Mouse (Mus musculus) hindbrain, postnatal 0 days (tissue): Measurements from ENCODE around the gene Gadl1. TPM values are rescaled to one million over a fixed set of nuclear protein-coding genes. Genes with fewer than 3 reads are reported as not detected.

ENCODE experiments used
- ATAC-seq: fragments of 200-750 bp; cut with Nextera tagmentation; 2 replicates; pipeline ENCODE4 v1.8.0; 2017; ENCODE audit warnings: mild to moderate bottlenecking, moderate TSS enrichment, moderate library complexity
- DNase-seq: peaks from one replicate; pipeline ENCODE4 v3.0.0-alpha.2; 2015; ENCODE audit warnings: low spot score
- H3K27ac ChIP-seq: fragments of 300-500 bp; sonication (generic); 2 replicates; pipeline ENCODE4 v1.5.1; 2014; ENCODE audit warnings: mild to moderate bottlenecking
- H3K27me3 ChIP-seq: fragments of 300-500 bp; sonication (generic); 2 replicates; pipeline ENCODE4 v1.6.1; 2014; ENCODE audit warnings: low read length, mixed read lengths; ENCODE audit not compliant: insufficient read depth
- H3K36me3 ChIP-seq: fragments of 300-500 bp; sonication (generic); 2 replicates; pipeline ENCODE4 v1.6.1; 2014; ENCODE audit warnings: low read length, mixed read lengths; ENCODE audit not compliant: insufficient read depth
- H3K4me1 ChIP-seq: fragments of 300-500 bp; sonication (generic); 2 replicates; pipeline ENCODE4 v1.6.1; 2014; ENCODE audit warnings: antibody characterized with exemption, low read length, mixed read lengths; ENCODE audit not compliant: insufficient read depth
- H3K4me2 ChIP-seq: fragments of 300-500 bp; sonication (generic); 2 replicates; pipeline ENCODE4 v1.6.1; 2014; ENCODE audit warnings: low read depth, mild to moderate bottlenecking, low read length, moderate library complexity, mixed read lengths
- H3K4me3 ChIP-seq: fragments of 300-500 bp; sonication (generic); 2 replicates; pipeline ENCODE4 v1.5.1; 2014; ENCODE audit warnings: low read length
- H3K9ac ChIP-seq: fragments of 300-500 bp; sonication (generic); replicated peaks from 2 replicates; pipeline ENCODE4 v1.6.1; 2014; ENCODE audit warnings: mild to moderate bottlenecking, low read length, moderate library complexity, mixed read lengths
- H3K9me3 ChIP-seq: fragments of 300-500 bp; sonication (generic); 2 replicates; pipeline ENCODE4 v1.6.1; 2016; ENCODE audit warnings: low read length, mixed read lengths
- CTCF ChIP-seq: IDR thresholded peaks from 2 replicates; pipeline ENCODE4 v1.5.1; 2016; ENCODE audit warnings: antibody characterized with exemption, control low read depth, low read depth
- WGBS: fragments of 180-500 bp; shearing (Covaris S2); extraction: QIAGEN DNeasy Blood & Tissue Kit; methylation state at CpG from one replicate; pipeline ENCODE4 v1.1.7; 2014; 5-methylcytosine and 5-hydroxymethylcytosine counted together
- polyA plus RNA-seq: library from polyadenylated mRNA; unstranded; fragments of >200 nt; fragmentation: Nextera tagmentation; extraction: Ambion mirVana; gene quantifications from 2 replicates; pipeline ENCODE4 v1.2.1, GENCODE M21; 2015
- total RNA-seq: library from RNA; depleted of rRNA; stranded (reverse); fragments of >200 nt; gene quantifications from 2 replicates; pipeline ENCODE4 v1.2.3, GENCODE M21; 2014

Gadl1 gene
- total and polyA plus RNA-seq, 2 experiments from 2014 or later: 0.24 TPM; not detected in 1

DNA sequence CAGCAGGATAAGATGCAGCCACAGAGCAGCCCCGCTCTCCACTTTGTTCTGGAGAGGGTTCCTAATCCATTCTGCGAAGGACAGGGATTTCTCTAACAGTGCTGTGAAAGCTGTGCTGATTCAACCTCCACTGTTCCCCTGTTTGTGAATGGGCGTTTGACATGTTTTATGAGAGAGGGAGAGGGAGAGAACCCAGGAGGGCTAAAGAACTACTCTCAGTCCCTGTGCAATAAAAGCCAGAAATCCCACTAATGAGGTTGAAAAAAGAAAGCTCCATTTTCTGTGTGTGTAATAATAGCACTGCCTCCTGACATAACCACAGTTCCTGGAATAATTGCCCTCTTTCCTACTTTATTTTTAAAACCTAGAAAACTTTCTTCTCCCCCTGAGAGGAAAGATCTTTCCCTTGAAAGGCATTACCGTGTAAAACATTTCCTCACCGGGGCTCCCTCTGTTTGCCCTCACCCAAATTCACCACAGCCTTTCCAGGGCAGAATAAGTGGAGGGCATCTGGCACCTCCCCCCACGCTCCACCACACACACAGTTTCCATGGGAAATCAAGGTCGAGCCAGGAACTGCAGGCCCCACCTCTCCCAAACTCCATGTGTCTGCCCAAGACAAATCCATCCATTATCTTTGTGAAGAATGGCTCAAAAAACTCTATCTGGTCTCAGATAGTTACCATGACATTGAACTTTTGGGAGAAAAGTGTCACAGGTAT, 24.1 kb downstream of the Gadl1 start:
- Histone ChIP-seq H3K9me3 (no peaks in the 10 kb centered on the region), H3K36me3 (no peaks in the 10 kb centered on the region), H3K4me3 (no peak overlapping the region), H3K9ac (no peak overlapping the region), H3K4me1 (no peaks in the 10 kb centered on the region), H3K4me2 (no peak overlapping the region), H3K27me3 (no peaks in the 10 kb centered on the region), H3K27ac (peak overlapping the region; percentile 36; the same call in 1 of the 2 replicates)
- DNase-seq: peak; percentile 26
- ATAC-seq: no peak
- WGBS: 38% methylated on average over 7 of the region's 7 CpGs
- no peak for TF ChIP-seq CTCF

DNA sequence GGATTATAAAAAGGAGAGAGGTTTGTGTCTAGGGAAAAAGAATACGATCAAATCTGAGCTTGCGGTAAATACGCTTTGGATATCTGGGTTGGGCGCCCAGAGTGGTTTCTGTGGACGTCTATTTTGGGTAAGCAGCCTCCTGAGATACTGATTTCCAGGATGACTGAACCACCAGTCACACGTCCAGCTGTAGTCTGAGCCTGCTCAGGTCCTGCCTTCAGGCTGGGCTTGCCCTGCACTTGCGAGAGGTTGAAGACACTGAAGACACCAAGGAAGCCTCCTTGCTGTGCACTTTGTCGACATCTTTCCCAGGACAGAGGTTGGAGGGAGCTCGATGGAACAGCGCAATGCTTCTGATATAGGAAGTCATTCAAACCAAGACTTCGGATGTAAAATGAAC, 25.0 kb downstream of the Gadl1 start:
- Histone ChIP-seq H3K36me3 (no peaks in the 10 kb centered on the region), H3K27ac (no peak overlapping the region), H3K27me3 (no peaks in the 10 kb centered on the region), H3K4me3 (no peak overlapping the region), H3K4me1 (no peaks in the 10 kb centered on the region), H3K9me3 (no peaks in the 10 kb centered on the region), H3K9ac (no peak overlapping the region), H3K4me2 (no peak overlapping the region)
- ATAC-seq (no peak), DNase-seq (no peak)
- TF ChIP-seq CTCF: no peak
- 87% methylated on average over 11 of the region's 11 CpGs for WGBS

DNA sequence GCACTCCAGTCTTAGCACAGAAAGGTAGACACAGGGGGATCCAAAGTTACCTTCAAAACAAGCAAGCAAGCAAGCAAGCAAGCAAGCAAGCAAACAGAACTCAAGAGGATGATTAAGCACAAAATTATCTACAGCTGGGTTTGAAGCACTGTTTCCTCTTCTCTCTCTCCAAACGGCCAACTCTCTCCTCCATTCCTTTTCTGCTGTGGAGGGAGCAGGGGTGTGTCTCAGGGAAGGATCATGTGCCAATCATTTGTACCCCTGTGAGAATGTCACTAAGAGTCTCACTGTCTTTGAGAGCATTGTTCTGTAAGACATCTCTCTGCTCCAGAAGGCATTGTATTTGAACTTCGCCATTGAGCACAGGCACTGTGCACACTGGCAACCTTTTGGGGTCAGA, 27.1 kb downstream of the Gadl1 start:
- 70% methylated on average over 2 of the region's 2 CpGs for WGBS
- Histone ChIP-seq H3K4me1 (no peaks in the 10 kb centered on the region), H3K9me3 (no peaks in the 10 kb centered on the region), H3K36me3 (no peaks in the 10 kb centered on the region), H3K27ac (no peak overlapping the region), H3K27me3 (no peaks in the 10 kb centered on the region), H3K9ac (no peak overlapping the region), H3K4me2 (no peak overlapping the region), H3K4me3 (no peak overlapping the region)
- no peak for TF ChIP-seq CTCF
- DNase-seq: no peak
- ATAC-seq: no peak

DNA sequence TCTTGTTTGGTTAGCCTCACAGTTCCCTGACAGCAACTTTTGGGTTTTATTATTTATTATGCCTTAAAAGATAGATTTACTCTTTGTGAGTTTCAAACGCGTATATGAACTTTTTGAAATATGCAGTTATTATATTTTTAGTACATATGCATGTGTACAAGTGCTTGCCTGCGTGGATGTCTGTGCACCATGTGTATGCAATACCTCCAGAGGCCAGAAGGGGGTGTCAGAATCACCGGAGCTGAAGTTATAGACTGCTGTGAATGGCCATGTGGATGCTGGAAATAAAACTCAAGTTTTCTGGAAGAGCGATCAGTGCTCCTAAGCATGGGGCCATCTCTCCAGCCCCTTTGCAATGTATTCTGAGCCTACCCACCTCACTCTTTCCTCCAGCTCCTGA, 28.7 kb downstream of the Gadl1 start:
- DNase-seq (no peak), ATAC-seq (no peak)
- Histone ChIP-seq H3K9me3 (no peaks in the 10 kb centered on the region), H3K27me3 (no peaks in the 10 kb centered on the region), H3K4me2 (no peak overlapping the region), H3K36me3 (no peaks in the 10 kb centered on the region), H3K9ac (no peak overlapping the region), H3K4me1 (0 out of 2 replicates have a peak, but pooled peaks cover 5% of the 10 kb centered on the region), H3K4me3 (no peak overlapping the region), H3K27ac (no peak overlapping the region)
- WGBS: 95% methylated on average over 5 of the region's 5 CpGs
- TF ChIP-seq CTCF: peak; percentile 33; the same call in 1 of the 2 replicates

DNA sequence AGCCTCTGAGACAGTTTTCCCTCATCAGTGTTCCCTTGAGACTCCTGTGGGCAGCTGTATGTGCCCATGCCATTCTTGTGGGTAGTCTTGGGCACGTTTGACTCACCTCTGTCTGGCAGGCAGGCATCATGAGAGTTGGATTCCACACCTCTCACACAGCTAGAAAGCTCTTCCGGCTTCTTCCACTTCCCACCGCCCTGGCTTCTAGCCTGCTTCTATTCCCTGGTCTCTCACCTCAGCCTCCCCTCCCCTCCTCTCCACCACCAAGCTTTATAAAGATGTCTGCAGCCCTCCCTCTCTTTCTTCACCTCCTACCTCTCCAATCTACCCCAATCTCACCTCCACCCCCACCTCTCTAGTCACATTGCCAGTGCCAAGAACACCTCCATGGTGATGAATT, 30.2 kb downstream of the Gadl1 start:
- no peaks in the 10 kb centered on the region for H3K9me3 ChIP-seq
- H3K27ac ChIP-seq: no peak overlapping the region
- no peak for DNase-seq
- no peaks in the 10 kb centered on the region for H3K36me3 ChIP-seq
- TF ChIP-seq CTCF: no peak
- H3K9ac ChIP-seq: no peak overlapping the region
- H3K4me2 ChIP-seq: no peak overlapping the region
- H3K4me3 ChIP-seq: no peak overlapping the region
- H3K27me3 ChIP-seq: no peaks in the 10 kb centered on the region
- WGBS: 79% methylated on average over 3 of the region's 3 CpGs
- no peak for ATAC-seq
- H3K4me1 ChIP-seq: 0 out of 2 replicates have a peak, but pooled peaks cover 11% of the 10 kb centered on the region

DNA sequence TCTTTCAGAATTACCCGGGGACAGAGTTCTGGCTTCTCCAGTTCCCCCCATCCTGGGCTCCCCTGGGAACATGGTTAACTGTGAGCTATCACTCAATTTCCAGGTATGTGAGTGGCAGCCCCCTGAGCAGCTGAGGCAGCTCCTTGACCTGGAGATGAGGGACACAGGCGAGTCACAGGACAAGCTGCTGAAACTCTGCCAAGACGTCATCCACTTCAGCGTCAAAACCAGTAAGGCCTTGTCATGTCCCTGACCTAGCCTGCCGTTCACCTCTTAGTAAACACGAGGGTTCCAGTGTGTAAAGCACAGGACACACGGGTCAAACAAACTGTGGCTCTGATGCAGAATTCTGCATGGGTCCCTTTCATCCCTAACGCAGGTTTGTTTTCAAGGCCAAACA, 31.9 kb downstream of the Gadl1 start:
- Histone ChIP-seq H3K36me3 (no peaks in the 10 kb centered on the region), H3K27ac (no peak overlapping the region), H3K27me3 (no peaks in the 10 kb centered on the region), H3K4me2 (no peak overlapping the region), H3K4me3 (no peak overlapping the region), H3K4me1 (0 out of 2 replicates have a peak, but pooled peaks cover 11% of the 10 kb centered on the region), H3K9ac (no peak overlapping the region), H3K9me3 (no peaks in the 10 kb centered on the region)
- ATAC-seq: no peak
- whole genome bisulfite sequencing: 59% methylated on average over 8 of the region's 8 CpGs
- TF ChIP-seq CTCF: no peak
- DNase-seq: no peak

DNA sequence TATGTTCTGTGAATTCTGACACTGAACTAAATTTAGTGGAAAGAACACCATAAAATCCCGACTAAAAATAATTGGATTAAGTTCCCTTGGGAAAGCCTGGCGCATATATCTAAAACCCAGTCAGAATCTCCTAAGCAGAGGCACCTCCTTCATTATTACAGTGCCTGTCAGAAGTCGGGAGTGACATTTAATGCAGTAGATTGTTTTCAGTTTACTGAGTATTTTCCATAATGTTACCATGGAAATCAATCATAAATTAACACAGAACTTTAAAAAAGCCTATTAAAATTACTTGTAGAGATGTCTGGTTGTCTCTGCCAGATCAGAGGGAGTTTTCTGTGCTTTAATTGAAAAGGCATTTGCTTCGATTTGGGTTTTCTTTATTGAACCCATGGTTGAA, 33.2 kb downstream of the Gadl1 start:
- Histone ChIP-seq H3K4me2 (no peak overlapping the region), H3K9me3 (no peaks in the 10 kb centered on the region), H3K4me1 (0 out of 2 replicates have a peak, but pooled peaks cover 11% of the 10 kb centered on the region), H3K27ac (no peak overlapping the region), H3K27me3 (no peaks in the 10 kb centered on the region), H3K9ac (no peak overlapping the region), H3K36me3 (no peaks in the 10 kb centered on the region), H3K4me3 (no peak overlapping the region)
- TF ChIP-seq CTCF: no peak
- peak; percentile 25 for DNase-seq
- WGBS: 25% methylated on average over 4 of the region's 4 CpGs
- no peak for ATAC-seq
